Mouse (Mus musculus) lung, adult 10 weeks (tissue): ENCODE results near the gene Raf1. TPM values are rescaled to one million over a fixed set of nuclear protein-coding genes. Genes with fewer than 3 reads are reported as not detected.

Experiments
- polyA plus RNA-seq: library from polyadenylated mRNA; stranded (reverse); fragments of 350-450 nt; fragmentation: Illumina TruSeq; extraction: RNeasy Lipid Tissue Mini Kit (QIAGEN cat#74804); gene quantifications from one replicate; pipeline ENCODE4 v1.2.3, GENCODE M21; 2014; ENCODE audit warnings: low read depth, low replicate concordance; ENCODE audit not compliant: insufficient read depth

Raf1 gene
- polyA plus RNA-seq, result 64.7 TPM

DNA sequence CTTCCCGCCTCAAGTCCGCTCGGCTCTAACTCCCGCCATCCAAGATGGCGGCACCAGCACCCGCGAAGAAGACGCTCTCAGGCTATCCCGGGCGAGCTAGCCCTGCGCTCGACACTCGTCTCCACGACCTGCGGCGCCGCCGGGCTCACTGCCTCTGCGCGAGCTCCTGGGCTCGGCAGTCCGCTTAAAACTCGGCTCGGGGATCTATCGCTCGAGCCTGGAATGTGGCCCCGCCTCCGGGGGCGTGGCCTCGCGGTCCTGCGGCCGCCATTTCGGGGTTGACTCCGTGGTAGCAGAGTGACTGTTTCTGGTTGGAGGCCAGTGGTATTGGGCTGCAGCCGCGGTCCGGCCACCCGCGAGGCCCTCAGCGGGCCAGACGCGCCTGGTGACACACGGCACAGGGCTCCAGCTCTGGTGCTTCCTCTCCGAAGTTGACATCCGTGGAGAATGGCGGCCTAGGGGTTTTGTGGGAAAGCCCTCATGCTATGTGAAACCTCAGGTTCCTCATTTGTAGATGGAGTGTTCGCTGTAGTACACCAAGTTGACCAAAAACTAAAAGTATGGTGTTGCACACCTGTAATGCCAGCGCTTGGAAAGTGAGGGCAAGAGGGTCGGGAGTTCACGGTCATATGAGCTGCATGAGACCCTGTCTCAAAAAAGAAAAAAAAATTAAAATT is at the start of gene Raf1:
TSS of gene Raf1 (minus strand) at position 184 of the 677 bp plus-strand sequence.

DNA sequence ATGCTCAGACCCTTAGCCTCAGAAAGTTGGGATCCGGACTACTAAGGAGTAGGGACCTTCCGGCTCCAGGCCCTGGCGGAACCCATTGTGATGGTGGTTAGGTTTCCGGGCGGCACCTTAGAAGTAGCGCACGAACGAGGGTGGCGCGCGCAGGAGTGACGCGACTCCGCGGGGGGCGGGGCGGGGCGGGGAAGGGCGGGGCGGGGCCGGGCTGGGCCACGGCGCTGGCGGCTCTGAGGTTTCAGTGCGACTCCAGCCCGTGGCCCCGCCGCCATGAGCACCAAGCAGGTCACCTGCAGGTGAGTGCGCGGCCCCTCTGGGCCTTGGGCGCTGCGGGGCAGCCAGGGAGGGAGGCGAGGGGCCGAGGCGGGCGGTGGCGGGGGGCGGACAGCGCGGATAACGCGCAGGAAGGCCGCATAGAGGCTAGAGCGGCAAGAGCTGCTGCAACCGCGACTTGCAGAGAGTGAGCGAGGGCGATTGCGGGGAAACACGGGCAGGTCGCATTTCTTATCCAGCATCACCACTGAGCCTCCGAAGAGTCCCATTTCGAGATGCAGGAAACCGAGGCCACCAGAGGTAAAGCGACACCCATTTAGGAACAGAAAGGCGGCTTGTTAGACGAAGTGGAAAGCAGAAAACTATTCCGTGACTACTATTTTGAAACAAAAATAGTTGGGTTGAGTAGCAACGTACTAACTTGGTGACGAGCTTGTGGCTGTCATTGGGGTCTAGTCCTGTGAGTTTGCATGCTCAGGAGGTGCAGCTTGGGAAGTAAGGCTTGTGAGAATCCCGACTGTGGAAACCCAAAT is 74.5 kb downstream of the Raf1 start, which contains the start of gene Mkrn2:
TSS of gene Mkrn2 (plus strand) at position 188 of the 809 bp plus-strand sequence.

DNA sequence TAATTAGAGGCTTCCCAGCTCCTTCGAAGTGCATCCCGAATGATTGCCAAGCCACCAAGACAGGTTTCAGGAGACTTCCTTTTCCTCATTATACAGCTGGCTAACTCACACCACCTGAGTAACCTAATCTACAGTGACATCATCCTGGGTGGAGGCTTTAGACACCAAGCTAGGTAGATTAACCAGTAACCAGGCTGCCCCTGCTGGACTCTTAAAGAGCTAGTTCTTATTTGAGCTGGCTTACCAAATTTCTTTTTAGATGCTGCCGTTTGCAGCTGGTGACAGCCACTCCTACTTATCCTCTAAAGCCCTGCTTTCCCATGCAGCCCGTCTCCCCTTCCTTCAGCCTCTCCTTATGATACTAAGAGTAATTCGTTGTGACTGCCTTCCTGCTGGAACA is 84.0 kb downstream of the Raf1 start, which contains the start of gene Mkrn2os:
TSS of gene Mkrn2os (minus strand) at position 119 of the 400 bp plus-strand sequence.

Other genes with a start within 250 kb of the Raf1 start
- gene Tsen2, start 132.0 kb downstream of the Raf1 start, polyA plus RNA-seq, result 6.0 TPM
- gene Mkrn2os, start 84.1 kb downstream of the Raf1 start, polyA plus RNA-seq, result not detected
- gene Mkrn2, start 74.7 kb downstream of the Raf1 start, polyA plus RNA-seq, result 8.8 TPM
- gene Tmem40, start 85.8 kb upstream of the Raf1 start, polyA plus RNA-seq, result 2.3 TPM
- gene Cand2, start 97.9 kb upstream of the Raf1 start, polyA plus RNA-seq, result 0.66 TPM
- gene Rpl32, start 132.1 kb upstream of the Raf1 start, polyA plus RNA-seq, result 2,276 TPM
- 1.2 TPM for gene Efcab12, start 161.8 kb upstream of the Raf1 start, polyA plus RNA-seq
- gene Mbd4, start 176.7 kb upstream of the Raf1 start, polyA plus RNA-seq, result 1.9 TPM
- gene Ift122, start 176.8 kb upstream of the Raf1 start, polyA plus RNA-seq, result 5.2 TPM